In the genomic region with DNA sequence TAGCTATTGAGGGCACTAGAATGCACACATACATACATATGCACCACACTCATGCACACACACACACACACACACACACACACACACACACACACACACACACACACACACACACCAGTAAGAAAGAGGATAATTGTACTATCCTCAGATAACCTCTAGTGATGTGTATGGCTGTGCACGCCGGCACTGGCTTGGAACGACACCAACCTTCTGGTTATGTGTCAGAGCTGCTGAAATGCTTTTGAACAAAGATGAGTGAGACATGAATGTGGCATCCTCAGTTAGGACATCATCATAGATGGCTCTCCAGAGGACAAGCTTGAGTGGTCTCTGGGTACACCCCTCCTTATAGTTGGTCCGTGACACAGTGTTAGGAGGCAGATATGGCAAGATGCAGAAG, we compare ENCODE assay signal across 20 mouse cellular contexts.
"Had no signal": no experiment of that assay in that cellular context is flagged by ENCODE, and none has a peak within 500 bp of the region (broad histone marks: within the 10 kb centered on the region; RNA-seq: fewer than 3 reads in every experiment).

No protein-coding gene starts in this region.

- H3K36me3 ChIP-seq: kidney, embryonic 15.5 days; limb, embryonic 13.5 days; liver, embryonic 15.5 days; midbrain, embryonic 15.5 days; neural tube, embryonic 12.5 days; stomach, embryonic 15.5 days had no signal

- H3K9me3 ChIP-seq: kidney, embryonic 15.5 days; limb, embryonic 13.5 days; liver, embryonic 15.5 days; midbrain, embryonic 15.5 days; neural tube, embryonic 12.5 days; stomach, embryonic 15.5 days had no signal

- ATAC-seq: intestine, embryonic 16.5 days; midbrain, embryonic 15.5 days had no signal

- H3K27me3 ChIP-seq: kidney, embryonic 15.5 days; liver, embryonic 15.5 days; megakaryocyte, embryonic 14.5 days; midbrain, embryonic 15.5 days; neural tube, embryonic 12.5 days; stomach, embryonic 15.5 days had no signal

- H3K4me2 ChIP-seq: kidney, embryonic 15.5 days; limb, embryonic 13.5 days; liver, embryonic 15.5 days; lung, embryonic 14.5 days; midbrain, embryonic 11.5 days; midbrain, embryonic 15.5 days; neural tube, embryonic 12.5 days; stomach, embryonic 15.5 days had no signal

- DNase-seq: kidney, adult 2 months; kidney, postnatal 14 days; left cerebral cortex, postnatal 4 days; lung, embryonic 14.5 days; lung, postnatal 14 days; retina, postnatal 1 day; right cerebral cortex, postnatal 25 days; spleen, adult 18-20 months; thymus, adult 2 months; thymus, postnatal 25 days had no signal

- H3K27ac ChIP-seq: kidney, embryonic 15.5 days; limb, embryonic 13.5 days; liver, embryonic 15.5 days; macrophage; midbrain, embryonic 15.5 days; neural tube, embryonic 12.5 days; stomach, embryonic 15.5 days had no signal

- H3K9ac ChIP-seq: kidney, embryonic 15.5 days; limb, embryonic 13.5 days; liver, embryonic 15.5 days; lung, embryonic 14.5 days; midbrain, embryonic 15.5 days; neural tube, embryonic 12.5 days; stomach, embryonic 15.5 days had no signal

- H3K4me1 ChIP-seq: kidney, embryonic 15.5 days; liver, embryonic 15.5 days; megakaryocyte, embryonic 14.5 days; midbrain, embryonic 15.5 days; neural tube, embryonic 12.5 days; stomach, embryonic 15.5 days had no signal

- H3K4me3 ChIP-seq: kidney, embryonic 15.5 days; limb, embryonic 13.5 days; liver, embryonic 15.5 days; megakaryocyte, embryonic 14.5 days; midbrain, embryonic 15.5 days; neural tube, embryonic 12.5 days; stomach, embryonic 15.5 days had no signal
